Mouse (Mus musculus) B cell, adult 2 months (primary cell): ENCODE data around the gene Atg4c.

Experiments used
- DNase-seq, 2 experiments: peaks; one replicate each; pipeline ENCODE4 v3.0.0; 2022

The Atg4c gene

DNA sequence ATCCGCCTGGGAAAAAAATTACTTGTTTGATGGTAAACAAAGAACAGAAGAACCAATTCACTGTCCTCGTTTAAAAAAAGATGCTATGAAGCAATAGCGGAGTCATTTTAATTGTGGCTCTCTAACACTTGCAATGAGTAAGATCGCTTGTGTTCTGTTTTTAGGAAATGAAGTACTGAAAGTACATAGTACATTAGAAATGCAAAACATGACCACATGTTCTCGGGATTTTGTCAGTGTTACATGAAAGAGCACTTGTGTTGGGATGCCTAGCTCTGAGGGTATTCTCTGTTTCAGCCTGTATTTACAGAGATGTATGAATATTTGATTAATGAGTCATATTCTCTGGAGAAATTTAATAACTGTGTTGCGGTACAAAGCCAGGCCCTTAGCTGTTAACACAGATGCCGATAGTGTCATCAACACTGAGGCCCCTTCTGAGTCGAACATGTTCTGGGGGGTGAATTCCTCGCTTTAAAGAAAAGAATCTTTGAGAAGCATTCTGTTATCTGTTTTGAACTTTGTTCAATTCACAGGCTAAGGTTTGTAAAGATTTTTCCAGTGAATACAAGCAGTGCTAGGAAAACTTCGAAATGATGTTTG is 73.2 kb downstream of the Atg4c start:
- no peak for DNase-seq

DNA sequence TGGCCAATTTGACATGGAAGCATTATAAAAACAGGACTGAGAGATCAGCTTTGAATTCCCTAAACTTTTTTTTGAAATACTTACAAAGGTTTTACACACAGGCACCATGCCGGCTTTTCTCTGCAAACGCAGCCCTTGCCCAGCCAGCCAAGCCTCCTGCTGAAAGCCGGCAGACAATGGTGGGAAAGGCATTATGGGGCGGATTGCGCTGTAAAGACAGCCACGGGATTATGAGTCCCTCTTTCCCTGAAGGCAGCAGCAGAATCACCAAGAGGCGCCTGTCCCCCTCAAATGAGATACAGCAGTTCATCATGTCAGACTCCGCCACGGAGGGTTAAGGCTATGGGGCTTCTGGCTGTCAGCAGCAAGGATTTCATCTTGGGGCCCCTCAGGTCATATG is 79.1 kb downstream of the Atg4c start:
- no peak for DNase-seq

DNA sequence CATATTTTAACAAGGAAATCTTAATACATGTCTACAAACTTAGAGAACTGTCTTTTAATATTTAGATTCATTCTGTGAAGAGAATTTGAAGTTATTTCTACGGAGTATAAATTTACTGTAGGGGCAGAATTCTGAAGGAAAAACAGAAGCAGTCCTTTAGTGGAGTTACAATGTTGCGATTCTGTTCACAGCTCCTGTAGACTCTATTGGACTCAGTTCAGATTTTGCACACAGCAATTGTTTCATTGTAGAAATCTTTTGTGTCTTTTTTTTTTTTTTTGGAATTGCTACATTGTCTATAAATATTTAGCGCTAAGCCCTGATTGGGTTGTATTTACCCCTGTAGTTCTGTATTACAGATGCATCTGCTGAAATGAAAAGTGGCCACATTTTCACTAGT is 79.7 kb downstream of the Atg4c start:
- DNase-seq: no peak

DNA sequence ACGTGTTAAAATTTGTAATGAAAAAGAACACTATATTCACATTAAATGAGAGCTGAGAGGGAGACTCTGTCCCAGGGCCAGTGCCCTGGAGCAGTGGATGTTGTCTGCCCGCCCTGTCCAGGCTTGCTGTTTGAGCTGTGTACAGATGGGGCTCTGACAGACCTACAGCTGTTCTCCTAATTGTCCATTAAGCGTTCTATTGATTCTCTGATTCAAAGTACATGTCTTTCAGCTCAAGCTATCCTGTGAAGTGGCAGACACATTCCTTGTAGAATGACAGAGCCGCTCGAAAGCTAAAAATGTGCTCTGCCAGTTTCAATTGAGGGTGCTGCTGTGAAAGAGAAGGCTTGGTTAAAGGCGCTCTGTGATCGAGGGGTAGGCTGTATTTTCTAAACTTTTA is 80.2 kb downstream of the Atg4c start:
- no peak for DNase-seq

DNA sequence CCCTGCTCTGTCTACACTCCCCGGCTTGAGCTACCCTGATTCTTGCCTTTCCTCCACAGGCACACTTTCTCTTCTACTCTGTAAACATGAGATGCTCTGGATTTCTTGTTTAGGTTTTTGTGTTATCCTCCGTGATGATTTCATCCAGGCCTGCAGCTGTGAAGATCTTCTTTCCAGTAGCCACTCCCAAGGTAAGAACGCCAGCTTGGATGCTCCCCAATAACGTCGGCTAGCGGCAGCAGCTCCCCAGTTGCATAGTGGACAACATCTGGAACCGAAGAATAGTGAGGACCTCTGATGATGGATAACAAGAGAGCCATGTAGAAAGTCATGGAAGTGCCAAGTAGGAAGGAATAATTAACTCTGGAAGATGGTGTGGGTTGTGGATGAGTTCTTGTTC is 85.1 kb downstream of the Atg4c start:
- DNase-seq: no peak

DNA sequence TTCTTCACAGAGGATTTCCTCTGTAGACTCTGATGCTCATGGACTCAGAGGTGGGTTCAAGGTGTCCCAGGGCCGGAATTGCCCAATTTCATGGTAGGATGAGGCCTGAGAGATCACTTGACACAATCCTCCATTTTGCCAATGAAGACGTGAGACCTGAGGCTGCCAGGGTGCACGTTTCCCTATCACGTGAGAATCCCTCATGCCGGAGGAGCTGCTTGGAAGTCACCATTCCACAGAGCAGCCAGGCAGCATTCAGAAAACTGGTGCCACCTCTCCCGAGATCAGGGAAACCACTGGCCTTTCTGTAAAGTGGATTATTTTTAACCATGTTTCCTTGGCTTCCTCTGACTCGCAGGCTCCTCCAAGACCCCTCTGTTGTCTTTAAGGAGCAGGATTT is 88.0 kb downstream of the Atg4c start:
- no peak for DNase-seq

DNA sequence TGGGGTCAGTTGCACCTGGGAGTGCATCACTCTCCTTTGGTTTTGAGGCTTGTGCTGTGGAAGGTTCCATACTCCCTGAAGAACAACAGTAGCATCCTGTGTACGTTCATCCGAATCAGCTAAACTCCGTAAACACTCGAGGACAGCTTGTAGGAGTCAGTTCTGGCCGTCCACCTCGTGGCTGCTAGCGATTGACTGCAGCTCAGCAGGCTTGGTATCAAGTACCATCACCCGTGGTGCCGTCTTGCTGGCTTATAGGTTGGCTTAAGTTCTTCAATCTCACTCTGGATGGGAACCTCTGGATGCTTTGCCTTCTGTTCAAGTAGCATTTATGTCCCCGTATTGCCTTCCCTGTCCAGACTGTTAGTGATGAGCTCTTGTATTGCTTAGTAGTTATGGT is 95.6 kb downstream of the Atg4c start:
- no peak for DNase-seq

DNA sequence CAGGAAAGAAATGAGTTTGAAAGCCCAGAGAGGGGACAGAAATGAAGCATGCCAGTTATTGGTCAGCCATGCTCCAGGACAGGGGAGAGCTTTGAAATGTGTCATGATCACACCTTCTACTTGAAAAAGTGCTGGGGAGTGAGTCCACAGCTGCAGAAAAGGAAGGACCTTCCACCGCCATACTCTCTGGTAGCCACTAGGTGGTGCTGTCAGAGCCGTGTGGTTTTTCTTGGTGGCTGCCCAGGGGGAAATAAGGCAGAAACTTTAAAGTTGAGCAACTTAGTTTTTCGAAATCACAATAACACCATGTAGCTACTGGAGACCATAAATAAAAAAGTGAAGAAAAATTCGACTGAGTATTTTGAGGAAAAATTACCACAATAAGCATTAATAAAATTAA is 104.9 kb downstream of the Atg4c start:
- DNase-seq: peak; percentile 49 to 56

DNA sequence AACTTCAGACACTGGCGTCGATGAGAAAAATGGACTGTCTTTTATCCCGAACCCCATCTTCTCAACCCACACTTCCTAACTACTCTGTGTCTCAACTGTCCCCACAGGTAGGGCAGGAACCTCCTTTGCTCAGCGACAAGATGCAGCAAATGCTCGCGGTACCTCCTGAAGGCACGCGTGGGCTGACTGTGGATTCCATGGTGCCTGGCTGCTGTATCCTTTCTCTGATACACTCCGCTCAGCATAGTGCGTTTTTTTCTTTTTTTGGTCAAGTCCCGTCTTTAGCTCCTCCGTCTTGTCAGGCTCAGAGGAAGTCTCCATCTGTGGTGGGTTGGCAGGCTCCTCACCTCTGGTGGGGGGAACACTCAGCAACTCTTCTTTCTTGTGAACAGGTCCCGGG is 111.1 kb downstream of the Atg4c start:
- DNase-seq: no peak
